Mouse (Mus musculus): ENCODE measurements around the gene Adamts5. TPM values are rescaled to one million over a fixed set of nuclear protein-coding genes. Genes with fewer than 3 reads are reported as not detected.
A peak's percentile ranks its signal among the peaks of the same experiment; 100 is the strongest.

Adamts5 gene
- polyA plus RNA-seq, 1 experiment = 0.20 TPM

GRCm38 (mm10) chr16:85822330-85822916 is 79.2 kb downstream of the Adamts5 start:
- Histone ChIP-seq H3K27ac (ENCODE audit: insufficient read depth, low read depth, low read length) (no peak overlapping the region), H3K36me3 (ENCODE audit: control insufficient read depth, insufficient read depth, low read length) (no peaks in the 10 kb centered on the region), H3K4me3 (ENCODE audit: low read depth, low read length) (no peak overlapping the region), H3K4me1 (ENCODE audit: control insufficient read depth, insufficient read depth, insufficient read length, low read length) (no peaks in the 10 kb centered on the region), H3K27me3 (ENCODE audit: control insufficient read depth, insufficient read depth, low read length) (no peaks in the 10 kb centered on the region)
- no peak for TF ChIP-seq CTCF (IDR thresholded peaks at IDR 0.05; ENCODE audit: extremely low read depth, insufficient read length, insufficient replicate concordance, low read depth, low read length)
- TF ChIP-seq POLR2A (IDR thresholded peaks at IDR 0.05; ENCODE audit: low read depth, low read length) = no peak
- WGBS = 72% methylated on average over 5 of the region's 5 CpGs

GRCm38 (mm10) chr16:85819808-85820458 is 81.7 kb downstream of the Adamts5 start:
- WGBS = 49% methylated on average over 5 of the region's 5 CpGs
- TF ChIP-seq CTCF (IDR thresholded peaks at IDR 0.05; ENCODE audit: extremely low read depth, insufficient read length, insufficient replicate concordance, low read depth, low read length) (no peak), POLR2A (IDR thresholded peaks at IDR 0.05; ENCODE audit: low read depth, low read length) (no peak)
- Histone ChIP-seq H3K36me3 (ENCODE audit: control insufficient read depth, insufficient read depth, low read length) (no peaks in the 10 kb centered on the region), H3K4me1 (ENCODE audit: control insufficient read depth, insufficient read depth, insufficient read length, low read length) (no peaks in the 10 kb centered on the region), H3K27ac (ENCODE audit: insufficient read depth, low read depth, low read length) (no peak overlapping the region), H3K4me3 (ENCODE audit: low read depth, low read length) (no peak overlapping the region), H3K27me3 (ENCODE audit: control insufficient read depth, insufficient read depth, low read length) (no peaks in the 10 kb centered on the region)

GRCm38 (mm10) chr16:85814116-85814515 is 87.5 kb downstream of the Adamts5 start:
- Histone ChIP-seq H3K4me1 (ENCODE audit: control insufficient read depth, insufficient read depth, insufficient read length, low read length) (no peaks in the 10 kb centered on the region), H3K27ac (ENCODE audit: insufficient read depth, low read depth, low read length) (no peak overlapping the region), H3K4me3 (ENCODE audit: low read depth, low read length) (no peak overlapping the region), H3K36me3 (ENCODE audit: control insufficient read depth, insufficient read depth, low read length) (no peaks in the 10 kb centered on the region), H3K27me3 (ENCODE audit: control insufficient read depth, insufficient read depth, low read length) (no peaks in the 10 kb centered on the region)
- no peak for TF ChIP-seq CTCF (IDR thresholded peaks at IDR 0.05; ENCODE audit: extremely low read depth, insufficient read length, insufficient replicate concordance, low read depth, low read length)
- TF ChIP-seq POLR2A (IDR thresholded peaks at IDR 0.05; ENCODE audit: low read depth, low read length) = no peak
- 79% methylated on average over 2 of the region's 2 CpGs for WGBS

GRCm38 (mm10) chr16:85807626-85808025 is 94.0 kb downstream of the Adamts5 start:
- peak; percentile 43; the same call in 1 of the 2 replicates for TF ChIP-seq CTCF (IDR thresholded peaks at IDR 0.05; ENCODE audit: extremely low read depth, insufficient read length, insufficient replicate concordance, low read depth, low read length)
- TF ChIP-seq POLR2A (IDR thresholded peaks at IDR 0.05; ENCODE audit: low read depth, low read length) = no peak
- Histone ChIP-seq H3K4me1 (ENCODE audit: control insufficient read depth, insufficient read depth, insufficient read length, low read length) (no peaks in the 10 kb centered on the region), H3K36me3 (ENCODE audit: control insufficient read depth, insufficient read depth, low read length) (no peaks in the 10 kb centered on the region), H3K4me3 (ENCODE audit: low read depth, low read length) (no peak overlapping the region), H3K27me3 (ENCODE audit: control insufficient read depth, insufficient read depth, low read length) (peaks cover 7% of the 10 kb centered on the region; the same call in 1 of the 2 replicates), H3K27ac (ENCODE audit: insufficient read depth, low read depth, low read length) (no peak overlapping the region)
- 15% methylated on average over 2 of the region's 2 CpGs for WGBS

GRCm38 (mm10) chr16:85807072-85807471 is 94.6 kb downstream of the Adamts5 start:
- no peak for TF ChIP-seq CTCF (IDR thresholded peaks at IDR 0.05; ENCODE audit: extremely low read depth, insufficient read length, insufficient replicate concordance, low read depth, low read length)
- TF ChIP-seq POLR2A (IDR thresholded peaks at IDR 0.05; ENCODE audit: low read depth, low read length) = no peak
- Histone ChIP-seq H3K4me1 (ENCODE audit: control insufficient read depth, insufficient read depth, insufficient read length, low read length) (peaks cover 5% of the 10 kb centered on the region), H3K36me3 (ENCODE audit: control insufficient read depth, insufficient read depth, low read length) (no peaks in the 10 kb centered on the region), H3K27me3 (ENCODE audit: control insufficient read depth, insufficient read depth, low read length) (peaks cover 11% of the 10 kb centered on the region), H3K4me3 (ENCODE audit: low read depth, low read length) (no peak overlapping the region), H3K27ac (ENCODE audit: insufficient read depth, low read depth, low read length) (no peak overlapping the region)
- 19% methylated on average over 3 of the region's 3 CpGs for WGBS

Other genes with a start within 250 kb of the Adamts5 start
- gene Adamts1, start 98.7 kb downstream of the Adamts5 start, polyA plus RNA-seq (2012; rRNA removed) = 3.1 and 4.6 TPM in 2 replicates

All from small intestine, adult 2 months (tissue).